Mouse (Mus musculus) right cerebral cortex, adult 2 months (tissue): Measurements from ENCODE around the gene Fcnb.

ENCODE experiments used
- DNase-seq, 2 experiments: peaks; one replicate each; pipeline ENCODE4 v3.0.0; 2021 to 2022; ENCODE audit warnings: low spot score in 2 of 2

The Fcnb gene

GRCm38 (mm10) chr2:28086112-28086511 is 1.4 kb upstream of the Fcnb start:
- no peak for DNase-seq

- no peak for DNase-seq
Measured at GRCm38 (mm10) chr2:28075616-28076187, 9.0 kb downstream of the Fcnb start.

GRCm38 (mm10) chr2:28068537-28068878 is 16.2 kb downstream of the Fcnb start:
- peak; percentile 94 to 97 for DNase-seq

GRCm38 (mm10) chr2:28067821-28068536 is 16.7 kb downstream of the Fcnb start:
- DNase-seq = no peak

GRCm38 (mm10) chr2:28067175-28067574 is 17.5 kb downstream of the Fcnb start:
- peak; percentile 69 to 74 for DNase-seq

GRCm38 (mm10) chr2:28066686-28067085 is 18.0 kb downstream of the Fcnb start:
- DNase-seq = no peak

GRCm38 (mm10) chr2:28065081-28065651 is 19.5 kb downstream of the Fcnb start:
- DNase-seq = no peak

GRCm38 (mm10) chr2:28064339-28065080 is 20.2 kb downstream of the Fcnb start:
- no peak for DNase-seq

- no peak for DNase-seq
Measured at GRCm38 (mm10) chr2:28063711-28064338, 20.9 kb downstream of the Fcnb start.

- DNase-seq = no peak
Measured at GRCm38 (mm10) chr2:28059922-28060321, 24.8 kb downstream of the Fcnb start.

- DNase-seq = no peak
Measured at GRCm38 (mm10) chr2:28047092-28047491, 37.6 kb downstream of the Fcnb start.

GRCm38 (mm10) chr2:28046311-28046710 is 38.4 kb downstream of the Fcnb start:
- no peak for DNase-seq

GRCm38 (mm10) chr2:28044920-28045598 is 39.6 kb downstream of the Fcnb start:
- no peak for DNase-seq

- DNase-seq = no peak
Measured at GRCm38 (mm10) chr2:28040466-28040865, 44.2 kb downstream of the Fcnb start.

- no peak for DNase-seq
Measured at GRCm38 (mm10) chr2:28039647-28040325, 44.9 kb downstream of the Fcnb start.

- DNase-seq = peak; percentile 39 to 54
Measured at GRCm38 (mm10) chr2:28038391-28039096, 46.1 kb downstream of the Fcnb start.

GRCm38 (mm10) chr2:28037505-28038390 is 46.9 kb downstream of the Fcnb start:
- DNase-seq = no peak

GRCm38 (mm10) chr2:28036788-28037187 is 47.9 kb downstream of the Fcnb start:
- DNase-seq = no peak

- no peak for DNase-seq
Measured at GRCm38 (mm10) chr2:28034011-28034710, 50.5 kb downstream of the Fcnb start.
